Mouse (Mus musculus) embryonic facial prominence, embryonic 13.5 days (tissue): ENCODE measurements at regions not wholly inside any gene's neighbourhood (a gene's known extent, or its start where the extent isn't known, plus 50 kb on each side); places are given as distances from the start of the nearest gene placed in this dataset.
A peak's percentile ranks its signal among the peaks of the same experiment; 100 is the strongest.

Experiments used
- ATAC-seq: fragments of 200-750 bp; cut with Nextera tagmentation; 2 replicates; pipeline ENCODE4 v1.8.0; 2017; ENCODE audit warnings: low read depth; ENCODE audit not compliant: insufficient number of reproducible peaks, insufficient read depth, low FRiP score, low TSS enrichment
- H3K27ac ChIP-seq: fragments of 300-500 bp; sonication (generic); 2 replicates; pipeline ENCODE4 v1.5.1; 2015; ENCODE audit warnings: moderate library complexity, mild to moderate bottlenecking, inconsistent platforms
- H3K27me3 ChIP-seq: fragments of 300-500 bp; sonication (generic); 2 replicates; pipeline ENCODE4 v1.6.1; 2015; ENCODE audit warnings: mild to moderate bottlenecking, inconsistent platforms
- H3K36me3 ChIP-seq: fragments of 300-500 bp; sonication (generic); 2 replicates; pipeline ENCODE4 v1.6.1; 2015; ENCODE audit warnings: mild to moderate bottlenecking, inconsistent platforms
- H3K4me1 ChIP-seq: fragments of 300-500 bp; sonication (generic); 2 replicates; pipeline ENCODE4 v1.6.1; 2015; ENCODE audit warnings: inconsistent platforms
- H3K4me2 ChIP-seq: fragments of 300-500 bp; sonication (generic); 2 replicates; pipeline ENCODE4 v1.6.1; 2015; ENCODE audit warnings: moderate library complexity, mild to moderate bottlenecking, inconsistent platforms
- H3K4me3 ChIP-seq: fragments of 300-500 bp; sonication (generic); 2 replicates; pipeline ENCODE4 v1.5.1; 2015; ENCODE audit warnings: mild to moderate bottlenecking, inconsistent platforms
- H3K9ac ChIP-seq: fragments of 300-500 bp; sonication (generic); 2 replicates; pipeline ENCODE4 v1.6.1; 2015; ENCODE audit warnings: mild to moderate bottlenecking, inconsistent platforms
- H3K9me3 ChIP-seq: fragments of 300-500 bp; sonication (generic); 2 replicates; pipeline ENCODE4 v1.6.1; 2016; ENCODE audit warnings: inconsistent platforms
- whole genome bisulfite sequencing: fragments of 180-500 bp; shearing (Covaris S2); methylation state at CpG from one replicate; pipeline ENCODE4 v1.1.7; 2015; ENCODE audit warnings: mixed read lengths; 5-methylcytosine and 5-hydroxymethylcytosine counted together

DNA sequence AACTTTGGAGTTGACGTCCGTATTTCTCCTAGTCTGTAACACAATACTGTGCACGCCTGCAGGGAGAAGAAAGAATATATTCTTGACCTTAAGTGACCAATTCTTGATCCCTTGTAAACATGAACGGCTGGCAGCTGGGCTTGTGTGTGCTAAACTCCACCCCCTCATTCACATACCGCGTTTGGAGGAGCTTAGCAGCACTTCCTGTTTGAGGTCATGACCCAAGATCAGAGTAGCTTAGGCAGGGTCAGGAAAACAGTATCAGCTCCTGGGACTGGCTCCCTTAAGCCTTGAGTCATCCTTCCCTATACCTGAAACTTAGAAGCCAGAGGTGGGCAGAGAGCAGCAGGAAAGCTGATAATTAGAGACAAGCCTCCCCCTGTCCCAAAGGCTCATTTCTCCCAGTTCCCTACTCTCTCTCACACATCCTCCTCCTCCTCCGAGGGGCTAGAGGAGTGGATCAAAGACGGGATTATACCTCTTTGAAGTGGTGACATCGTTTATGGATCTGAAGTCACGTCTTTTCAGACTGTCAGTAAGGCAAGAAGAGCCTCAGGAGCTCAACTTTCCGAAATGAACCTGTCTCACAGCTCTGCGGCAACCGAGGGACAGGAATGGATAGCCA is 127.3 kb upstream of the Zfand5 start:
- no peak overlapping the region for H3K9ac ChIP-seq
- no peak for ATAC-seq
- no peak overlapping the region for H3K27ac ChIP-seq
- peak overlapping the region; percentile 36 for H3K4me2 ChIP-seq
- H3K4me3 ChIP-seq = no peak overlapping the region
- H3K9me3 ChIP-seq = no peaks in the 10 kb centered on the region
- no peaks in the 10 kb centered on the region for H3K36me3 ChIP-seq
- peaks cover 12% of the 10 kb centered on the region for H3K4me1 ChIP-seq
- H3K27me3 ChIP-seq = no peaks in the 10 kb centered on the region
- WGBS = 7% methylated on average over 13 of the region's 13 CpGs

DNA sequence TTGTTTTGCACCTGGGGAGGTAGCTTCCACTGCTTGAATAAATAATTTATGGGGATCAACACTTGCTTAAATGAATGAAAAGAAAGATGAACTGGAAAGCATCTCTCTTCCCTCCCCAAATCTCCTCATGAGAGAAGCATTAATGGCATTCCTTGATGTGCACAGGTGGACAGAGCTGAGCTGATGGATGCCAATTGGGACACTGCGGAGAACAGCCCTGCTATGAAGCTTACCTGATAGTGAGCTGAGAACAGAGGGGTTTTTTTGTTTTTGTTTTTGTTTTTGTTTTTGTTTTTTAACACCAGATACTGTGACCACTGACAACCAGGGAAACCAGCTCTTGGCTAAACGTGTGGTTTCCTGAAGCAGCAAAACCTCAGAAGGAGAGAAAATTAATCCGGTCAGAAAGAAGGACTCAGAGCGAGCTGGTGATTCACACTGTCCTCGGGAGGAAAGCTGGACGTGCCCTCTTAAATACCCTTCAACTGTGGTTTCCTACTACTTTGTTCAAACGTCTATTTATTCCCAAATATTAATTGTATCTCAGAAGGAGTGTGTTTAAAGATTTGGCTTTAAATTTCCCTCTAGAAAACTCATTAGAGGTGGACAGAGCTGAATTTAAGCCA is 128.0 kb upstream of the Zfand5 start:
- Histone ChIP-seq H3K4me3 (no peak overlapping the region), H3K4me2 (no peak overlapping the region; the same call in 1 of the 2 replicates), H3K9me3 (no peaks in the 10 kb centered on the region), H3K27me3 (no peaks in the 10 kb centered on the region), H3K36me3 (no peaks in the 10 kb centered on the region), H3K27ac (no peak overlapping the region), H3K9ac (no peak overlapping the region), H3K4me1 (peaks cover 12% of the 10 kb centered on the region)
- 20% methylated on average over 7 of the region's 7 CpGs for WGBS
- no peak for ATAC-seq

DNA sequence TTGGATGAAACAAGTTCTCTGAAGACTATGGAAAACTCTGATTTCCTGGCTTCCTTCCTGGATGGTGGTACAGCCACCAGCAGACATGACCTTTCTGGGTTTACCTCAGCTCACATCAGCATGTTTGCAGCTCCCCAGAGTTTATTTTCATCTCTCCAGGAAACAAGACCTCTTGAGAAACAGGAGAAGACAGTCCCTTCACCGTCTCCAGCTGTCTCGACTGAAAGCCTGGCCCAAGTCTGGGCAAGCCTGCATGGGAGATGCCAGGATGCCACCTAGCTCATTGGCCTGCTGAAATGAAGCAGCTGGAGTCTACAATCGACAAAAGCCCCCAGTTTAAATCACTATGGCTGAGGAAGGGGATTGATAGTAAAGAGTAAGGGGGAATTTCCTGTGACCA is 131.6 kb upstream of the Zfand5 start:
- H3K4me1 ChIP-seq = peaks cover 12% of the 10 kb centered on the region

DNA sequence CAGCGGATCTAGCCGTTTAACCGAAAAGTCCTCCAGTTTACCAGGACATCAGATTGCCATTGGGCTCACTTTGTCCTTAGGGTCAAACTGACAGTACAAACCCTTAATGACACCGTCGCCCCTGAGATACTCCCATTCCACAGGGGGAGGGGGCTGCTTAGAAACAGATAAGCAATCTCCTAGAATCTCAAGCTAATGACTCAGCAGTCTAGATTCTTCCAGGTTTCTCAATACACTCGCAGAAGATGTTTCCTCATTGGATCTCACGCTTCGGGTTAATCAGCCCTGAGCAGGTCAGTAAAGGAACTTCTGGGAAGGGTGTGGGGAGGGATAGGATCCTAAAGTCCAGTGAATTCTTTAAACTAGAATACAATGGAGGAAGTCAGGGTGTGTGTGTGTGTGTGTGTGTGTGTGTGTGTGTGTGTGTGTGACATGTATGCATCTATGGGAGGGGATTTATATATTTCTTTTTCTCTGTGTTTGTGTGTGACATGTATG is 133.0 kb upstream of the Zfand5 start:
- Histone ChIP-seq H3K4me1 (peaks cover 2% of the 10 kb centered on the region; the same call in 1 of the 2 replicates), H3K4me2 (no peak overlapping the region), H3K27ac (no peak overlapping the region), H3K27me3 (no peaks in the 10 kb centered on the region), H3K9ac (no peak overlapping the region), H3K4me3 (no peak overlapping the region), H3K36me3 (no peaks in the 10 kb centered on the region), H3K9me3 (no peaks in the 10 kb centered on the region)
- 75% methylated on average over 8 of the region's 8 CpGs for WGBS
- no peak for ATAC-seq

More for the DNA sequence above, 131.6 kb upstream of the Zfand5 start:
- no peak overlapping the region for H3K27ac ChIP-seq
- H3K9me3 ChIP-seq = no peaks in the 10 kb centered on the region
- H3K9ac ChIP-seq = no peak overlapping the region
- ATAC-seq = no peak
- H3K36me3 ChIP-seq = no peaks in the 10 kb centered on the region
- WGBS = 61% methylated on average over 3 of the region's 3 CpGs
- H3K4me3 ChIP-seq = no peak overlapping the region
- H3K27me3 ChIP-seq = no peaks in the 10 kb centered on the region
- no peak overlapping the region for H3K4me2 ChIP-seq

DNA sequence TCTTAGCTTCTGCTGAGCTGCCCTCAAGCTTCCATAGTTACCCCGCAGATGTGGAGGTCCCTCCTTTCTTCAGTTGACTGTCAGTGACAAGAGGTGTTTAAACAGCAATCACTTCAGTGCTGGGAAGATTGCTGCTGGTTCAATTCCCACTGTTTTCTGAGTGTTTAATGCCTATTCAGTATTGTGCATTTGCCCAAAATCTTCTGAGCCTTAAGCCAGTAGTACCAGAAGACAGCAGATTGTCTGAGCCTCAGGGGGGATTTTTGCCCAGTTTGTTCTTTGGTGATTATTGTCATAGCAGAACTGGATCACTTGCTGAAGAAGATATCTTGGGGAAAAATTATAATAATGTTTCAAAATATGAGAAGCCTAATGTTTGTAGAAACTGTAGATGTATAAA is 135.3 kb upstream of the Zfand5 start:
- WGBS = 78% methylated on average over 1 of the region's 1 CpGs
- Histone ChIP-seq H3K4me3 (no peak overlapping the region), H3K27ac (no peak overlapping the region)

DNA sequence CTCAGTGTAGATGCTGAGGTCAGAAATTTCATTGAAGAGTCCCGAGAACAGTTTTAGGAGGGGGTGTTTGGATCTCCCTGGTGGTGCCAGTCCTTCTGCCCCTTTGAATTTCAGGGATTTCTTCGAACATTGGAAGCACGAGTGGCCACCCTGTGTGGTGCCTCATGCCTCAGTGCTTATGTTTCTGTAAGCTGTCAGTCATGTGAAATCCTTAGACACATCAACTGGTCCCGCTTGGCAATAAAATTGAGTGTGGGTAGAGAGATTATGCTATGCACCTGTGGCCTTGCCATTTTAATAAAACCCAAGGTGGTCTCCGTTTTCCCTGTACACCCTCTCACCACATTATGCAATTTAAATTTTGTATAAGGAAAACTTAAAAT is 136.1 kb upstream of the Zfand5 start:
- Histone ChIP-seq H3K4me3 (no peak overlapping the region), H3K27ac (no peak overlapping the region), H3K4me2 (no peak overlapping the region), H3K9ac (no peak overlapping the region), H3K27me3 (no peaks in the 10 kb centered on the region), H3K9me3 (no peaks in the 10 kb centered on the region), H3K4me1 (no peaks in the 10 kb centered on the region), H3K36me3 (no peaks in the 10 kb centered on the region)
- WGBS = 62% methylated on average over 5 of the region's 5 CpGs
- ATAC-seq = no peak

More for the DNA sequence above, 135.3 kb upstream of the Zfand5 start:
- Histone ChIP-seq H3K4me2 (no peak overlapping the region), H3K36me3 (no peaks in the 10 kb centered on the region), H3K9me3 (no peaks in the 10 kb centered on the region), H3K27me3 (no peaks in the 10 kb centered on the region), H3K4me1 (no peaks in the 10 kb centered on the region), H3K9ac (no peak overlapping the region)
- no peak for ATAC-seq

DNA sequence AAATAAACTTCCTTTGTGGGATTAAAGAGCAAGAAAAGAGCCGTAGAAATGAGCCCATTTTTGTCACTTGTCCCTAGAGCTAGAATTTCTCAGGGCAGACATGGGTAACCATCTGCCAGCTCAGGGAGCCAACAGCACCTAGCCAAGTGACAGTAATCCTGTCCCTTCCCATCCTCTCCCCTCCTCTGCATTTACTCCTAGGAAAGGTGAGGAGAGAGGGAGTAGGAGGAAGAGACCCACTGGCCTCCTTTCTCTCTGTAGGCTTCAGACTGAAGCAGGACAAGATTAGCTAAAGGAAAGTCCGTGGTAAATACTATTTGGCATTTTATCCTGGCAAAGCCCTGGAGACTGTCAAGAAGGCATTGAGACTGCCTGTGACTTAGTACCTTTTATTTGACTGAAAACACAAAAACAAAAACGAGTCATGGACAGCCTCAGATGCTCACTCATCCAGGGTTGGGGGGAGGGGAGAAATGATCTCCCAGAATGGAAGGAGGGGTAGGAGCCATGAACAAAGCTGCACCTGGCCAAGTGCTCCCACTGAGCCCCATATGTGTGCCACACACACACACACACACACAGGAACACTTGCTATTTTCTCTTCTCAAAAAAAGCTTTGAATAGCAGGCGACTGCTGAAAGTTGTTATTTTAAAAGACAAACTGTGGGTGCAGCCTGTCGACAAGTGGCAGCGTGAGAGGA is 136.6 kb upstream of the Zfand5 start:
- 53% methylated on average over 6 of the region's 6 CpGs for WGBS

DNA sequence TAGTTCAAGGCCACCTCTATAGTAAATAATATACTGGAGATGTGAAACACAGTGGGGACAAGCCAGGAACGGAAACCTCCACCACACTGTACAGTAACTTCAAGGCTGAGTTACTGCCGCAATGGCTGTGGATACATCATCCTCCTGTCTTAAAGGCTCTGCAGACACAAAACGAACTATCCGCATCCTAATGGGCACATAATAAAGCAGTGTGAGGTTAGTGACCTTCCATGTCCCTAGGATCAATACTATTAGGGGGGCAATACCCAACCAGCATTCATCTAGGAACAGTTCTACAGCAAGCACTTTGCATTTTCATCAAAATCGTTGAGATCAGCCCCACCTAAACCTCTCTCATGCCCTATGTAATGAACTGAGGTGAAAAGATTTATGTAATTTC is 142.4 kb upstream of the Zfand5 start:
- 88% methylated on average over 5 of the region's 5 CpGs for WGBS
- no peak for ATAC-seq

More for the DNA sequence above, 136.6 kb upstream of the Zfand5 start:
- Histone ChIP-seq H3K27me3 (no peaks in the 10 kb centered on the region), H3K36me3 (no peaks in the 10 kb centered on the region), H3K9ac (no peak overlapping the region), H3K9me3 (no peaks in the 10 kb centered on the region), H3K4me3 (no peak overlapping the region), H3K4me1 (no peaks in the 10 kb centered on the region), H3K27ac (no peak overlapping the region), H3K4me2 (no peak overlapping the region)
- ATAC-seq = no peak

DNA sequence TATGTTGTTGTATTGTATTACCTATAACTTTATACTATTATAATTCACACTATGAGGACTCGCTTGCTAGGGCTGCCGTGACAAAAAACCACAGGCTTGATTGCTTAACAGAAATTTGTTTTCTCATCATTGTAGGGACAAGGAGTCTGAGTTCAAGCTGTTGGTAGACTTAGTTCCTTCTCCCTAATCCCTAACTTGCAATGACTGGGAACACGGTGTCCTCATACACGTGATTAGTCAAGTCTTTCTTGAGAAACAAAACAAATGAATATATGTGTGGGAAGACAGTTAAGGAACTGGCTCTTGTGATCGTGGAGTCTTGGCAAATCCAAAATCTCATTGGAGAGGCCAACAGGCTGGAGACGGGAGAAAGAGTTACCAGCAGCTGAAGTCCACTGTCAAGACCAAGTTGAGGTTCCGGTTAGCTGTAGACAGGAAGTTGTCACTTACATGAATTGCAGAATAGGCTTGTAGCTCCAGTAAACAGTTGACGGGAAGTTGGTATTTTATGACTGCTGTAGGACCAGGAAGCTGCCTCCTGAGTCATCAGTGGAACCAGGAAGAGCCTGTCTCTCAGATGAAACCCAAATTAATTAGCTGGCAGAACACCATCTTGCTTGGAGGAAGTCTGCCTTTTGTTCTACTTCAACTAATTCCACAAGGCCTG is 144.9 kb upstream of the Zfand5 start:
- H3K4me1 ChIP-seq = no peaks in the 10 kb centered on the region
- no peak overlapping the region for H3K27ac ChIP-seq

More for the DNA sequence above, 142.4 kb upstream of the Zfand5 start:
- Histone ChIP-seq H3K4me3 (no peak overlapping the region), H3K27ac (no peak overlapping the region), H3K9me3 (no peaks in the 10 kb centered on the region), H3K9ac (no peak overlapping the region), H3K4me1 (no peaks in the 10 kb centered on the region), H3K4me2 (no peak overlapping the region), H3K36me3 (no peaks in the 10 kb centered on the region), H3K27me3 (no peaks in the 10 kb centered on the region)

DNA sequence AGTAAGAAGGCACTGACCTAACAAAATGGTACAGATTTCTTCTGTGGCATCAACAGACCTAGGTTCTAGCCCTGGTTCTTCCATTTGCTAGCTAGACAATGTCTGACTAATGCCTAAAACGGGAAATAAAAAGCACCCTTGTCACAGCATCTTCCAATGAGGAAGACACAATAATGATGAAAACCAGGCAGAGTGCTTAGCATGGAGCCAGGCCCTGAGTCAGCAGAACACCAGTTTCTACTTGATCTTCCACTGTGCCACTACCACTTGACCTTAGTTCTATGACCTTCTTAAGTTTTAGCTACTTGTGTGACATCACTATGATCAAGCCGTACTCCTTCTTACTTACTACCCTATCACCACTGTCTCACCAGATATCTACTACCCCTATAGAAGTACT is 145.4 kb upstream of the Zfand5 start:
- no peak overlapping the region for H3K9ac ChIP-seq
- ATAC-seq = no peak
- no peak overlapping the region for H3K4me2 ChIP-seq
- H3K27me3 ChIP-seq = no peaks in the 10 kb centered on the region
- H3K36me3 ChIP-seq = no peaks in the 10 kb centered on the region
- 88% methylated on average over 2 of the region's 2 CpGs for WGBS
- H3K4me1 ChIP-seq = no peaks in the 10 kb centered on the region
- no peak overlapping the region for H3K4me3 ChIP-seq
- no peak overlapping the region for H3K27ac ChIP-seq
- no peaks in the 10 kb centered on the region for H3K9me3 ChIP-seq

More for the DNA sequence above, 144.9 kb upstream of the Zfand5 start:
- no peak overlapping the region for H3K4me2 ChIP-seq
- no peak overlapping the region for H3K4me3 ChIP-seq
- no peaks in the 10 kb centered on the region for H3K27me3 ChIP-seq
- no peaks in the 10 kb centered on the region for H3K36me3 ChIP-seq
- H3K9me3 ChIP-seq = no peaks in the 10 kb centered on the region
- no peak for ATAC-seq
- H3K9ac ChIP-seq = no peak overlapping the region
- WGBS = 88% methylated on average over 8 of the region's 8 CpGs

DNA sequence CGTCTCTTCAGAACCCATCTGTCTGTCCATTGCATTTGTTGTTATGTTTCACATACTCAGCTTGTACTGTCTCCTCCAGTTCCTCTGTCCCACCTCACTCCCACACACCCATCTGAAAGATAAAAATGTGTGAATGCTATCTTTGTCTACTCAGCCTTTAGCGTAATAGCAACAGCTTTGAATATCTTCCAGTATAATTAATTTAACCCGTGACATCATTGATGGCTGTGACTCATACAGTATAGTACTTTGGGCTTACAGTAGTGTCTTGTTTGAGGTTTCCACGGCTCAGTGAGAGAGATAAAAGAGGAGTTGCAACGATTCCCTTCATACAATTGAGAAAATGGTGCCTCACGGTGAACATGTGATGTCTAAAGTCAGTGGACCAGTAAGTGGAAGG is 152.6 kb upstream of the Zfand5 start:
- H3K27ac ChIP-seq = no peak overlapping the region
- no peak overlapping the region for H3K4me3 ChIP-seq
- WGBS = 71% methylated on average over 6 of the region's 6 CpGs
- H3K9ac ChIP-seq = no peak overlapping the region
- no peaks in the 10 kb centered on the region for H3K27me3 ChIP-seq
- H3K4me2 ChIP-seq = no peak overlapping the region
- no peak for ATAC-seq
- H3K4me1 ChIP-seq = no peaks in the 10 kb centered on the region
- H3K9me3 ChIP-seq = no peaks in the 10 kb centered on the region
- H3K36me3 ChIP-seq = no peaks in the 10 kb centered on the region
